Mouse (Mus musculus) adrenal gland, adult (tissue): ENCODE measurements around the gene 4930562C15Rik.

Experiments
- DNase-seq, 2 experiments: peaks; one replicate each; pipeline ENCODE4 v3.0.0; 2022 to 2023; ENCODE audit warnings: low spot score in 1 of 2; ENCODE audit not compliant: inconsistent age in 2 of 2

4930562C15Rik gene

GRCm38 (mm10) chr16:4835191-4835590 is at the start of gene 4930562C15Rik:
4930562C15Rik (plus strand) TSS chr16:4835416.
- no peak for DNase-seq

- DNase-seq, result peak in 1 of 2 experiments; percentile 39
Observed at GRCm38 (mm10) chr16:4785706-4786105, 49.5 kb upstream of the 4930562C15Rik start.

- DNase-seq, result peak in 1 of 2 experiments; percentile 80
Observed at GRCm38 (mm10) chr16:4788176-4788575, 47.0 kb upstream of the 4930562C15Rik start.

GRCm38 (mm10) chr16:4789311-4789768 is 45.9 kb upstream of the 4930562C15Rik start:
- peak in 1 of 2 experiments; percentile 70 for DNase-seq

- peak; percentile 96 to 99 for DNase-seq
Observed at GRCm38 (mm10) chr16:4789810-4790559, 45.2 kb upstream of the 4930562C15Rik start, which contains the start of gene Cdip1. Cdip1 (minus strand) TSS chr16:4790292.

GRCm38 (mm10) chr16:4791332-4791731 is 43.9 kb upstream of the 4930562C15Rik start:
- DNase-seq, result no peak

- no peak for DNase-seq
Observed at GRCm38 (mm10) chr16:4796631-4797030, 38.6 kb upstream of the 4930562C15Rik start.

GRCm38 (mm10) chr16:4818349-4818748 is 16.9 kb upstream of the 4930562C15Rik start:
- DNase-seq, result no peak

- DNase-seq, result peak in 1 of 2 experiments; percentile 40
Observed at GRCm38 (mm10) chr16:4824466-4824865, 10.8 kb upstream of the 4930562C15Rik start.

GRCm38 (mm10) chr16:4827639-4828038 is 7.6 kb upstream of the 4930562C15Rik start:
- no peak for DNase-seq

- no peak for DNase-seq
Observed at GRCm38 (mm10) chr16:4829271-4829900, 5.8 kb upstream of the 4930562C15Rik start.

- DNase-seq, result peak; percentile 46 to 78
Observed at GRCm38 (mm10) chr16:4831650-4832419, 3.4 kb upstream of the 4930562C15Rik start.

GRCm38 (mm10) chr16:4833858-4834257 is 1.4 kb upstream of the 4930562C15Rik start:
- DNase-seq, result no peak

GRCm38 (mm10) chr16:4837631-4838030 is 2.4 kb downstream of the 4930562C15Rik start:
- peak in 1 of 2 experiments; percentile 58 for DNase-seq

- DNase-seq, result no peak
Observed at GRCm38 (mm10) chr16:4839552-4839951, 4.3 kb downstream of the 4930562C15Rik start.

- no peak for DNase-seq
Observed at GRCm38 (mm10) chr16:4840231-4840630, 5.0 kb downstream of the 4930562C15Rik start.

GRCm38 (mm10) chr16:4847041-4847440 is 11.8 kb downstream of the 4930562C15Rik start:
- peak in 1 of 2 experiments; percentile 62 for DNase-seq

- DNase-seq, result peak in 1 of 2 experiments; percentile 86
Observed at GRCm38 (mm10) chr16:4848090-4848489, 12.9 kb downstream of the 4930562C15Rik start.

- peak in 1 of 2 experiments; percentile 88 for DNase-seq
Observed at GRCm38 (mm10) chr16:4850361-4850760, 15.1 kb downstream of the 4930562C15Rik start.

- no peak for DNase-seq
Observed at GRCm38 (mm10) chr16:4850938-4851628, 15.9 kb downstream of the 4930562C15Rik start.
